Mouse (Mus musculus) erythroid progenitor cell, adult 5-6 weeks (primary cell): ENCODE data around the gene Cbx3. TPM values are rescaled to one million over a fixed set of nuclear protein-coding genes. Genes with fewer than 3 reads are reported as not detected.
"Not testable (repeated sequence)": the region's sequence is repeated elsewhere in the genome, so short reads cannot be mapped to it uniquely, and the experiment has no call there.

Experiments
- ATAC-seq: replicated peaks from 2 replicates; pipeline ENCODE4 v1.8.0; 2016; ENCODE audit warnings: moderate number of reproducible peaks, mild to moderate bottlenecking, moderate TSS enrichment, inconsistent platforms; ENCODE audit not compliant: poor library complexity, low FRiP score, severe bottlenecking
- total RNA-seq, 2 experiments: library from RNA; stranded (forward) in 1 of 2; stranded (reverse) in 1 of 2; fragments of 150-400 nt in 1 of 2; fragments of 186-747, 209-891 nt in 1 of 2; gene quantifications; 2 replicates each; pipeline versions ENCODE4 v1.2.3 to v1.2.4; 2015 to 2017; ENCODE audit warnings: low replicate concordance in 2 of 2

Cbx3 gene
- total RNA-seq, 2 experiments from 2014 or later, result 309 to 350 TPM

- peak; percentile 62 for ATAC-seq
Measured at GRCm38 (mm10) chr6:51468891-51469561, 1.1 kb upstream of the Cbx3 start.

GRCm38 (mm10) chr6:51469715-51470310, 347 bp upstream of the Cbx3 start, which contains the start of gene Hnrnpa2b1:
Gene Hnrnpa2b1, minus strand, starts transcription at chr6:51469894.
- ATAC-seq, result peak; percentile 81

GRCm38 (mm10) chr6:51471179-51471505, 982 bp downstream of the Cbx3 start:
- ATAC-seq, result 0 out of 2 replicates have a peak, but pooled peaks have one; percentile 6

GRCm38 (mm10) chr6:51471782-51472181, 1.6 kb downstream of the Cbx3 start:
- ATAC-seq, result no peak

- no peak for ATAC-seq
Measured at GRCm38 (mm10) chr6:51472213-51472612, 2.1 kb downstream of the Cbx3 start.

- peak; percentile 81 for ATAC-seq
Measured at GRCm38 (mm10) chr6:51479136-51479731, 9.1 kb downstream of the Cbx3 start.

GRCm38 (mm10) chr6:51481548-51481947, 11.4 kb downstream of the Cbx3 start:
- ATAC-seq, result no peak

GRCm38 (mm10) chr6:51483861-51484260, 13.7 kb downstream of the Cbx3 start:
- no peak for ATAC-seq

- not testable (repeated sequence) for ATAC-seq
Measured at GRCm38 (mm10) chr6:51484556-51484955, 14.4 kb downstream of the Cbx3 start.

GRCm38 (mm10) chr6:51485646-51486045, 15.5 kb downstream of the Cbx3 start:
- ATAC-seq, result no peak

GRCm38 (mm10) chr6:51486076-51486710, 16.0 kb downstream of the Cbx3 start:
- no peak for ATAC-seq

GRCm38 (mm10) chr6:51486731-51487130, 16.6 kb downstream of the Cbx3 start:
- ATAC-seq, result no peak

GRCm38 (mm10) chr6:51489787-51490186, 19.6 kb downstream of the Cbx3 start:
- ATAC-seq, result no peak

- ATAC-seq, result no peak
Measured at GRCm38 (mm10) chr6:51497321-51498111, 27.4 kb downstream of the Cbx3 start.

GRCm38 (mm10) chr6:51505671-51506070, 35.5 kb downstream of the Cbx3 start:
- ATAC-seq, result no peak

- ATAC-seq, result no peak
Measured at GRCm38 (mm10) chr6:51507556-51507955, 37.4 kb downstream of the Cbx3 start.

- ATAC-seq, result no peak
Measured at GRCm38 (mm10) chr6:51508750-51509648, 38.8 kb downstream of the Cbx3 start.

- ATAC-seq, result no peak
Measured at GRCm38 (mm10) chr6:51510094-51510493, 39.9 kb downstream of the Cbx3 start.

- no peak for ATAC-seq
Measured at GRCm38 (mm10) chr6:51510946-51511345, 40.8 kb downstream of the Cbx3 start.
